Mouse (Mus musculus) heart, postnatal 25 days (tissue): ENCODE results near the gene Gnaz. TPM values are rescaled to one million over a fixed set of nuclear protein-coding genes. Genes with fewer than 3 reads are reported as not detected.

Experiments
- DNase-seq: peaks from one replicate; pipeline ENCODE4 v3.0.0; 2022; ENCODE audit warnings: low spot score
- intact Hi-C: fragments of 180-260 bp; cut with DNase I; formaldehyde crosslinking; loops from one replicate; pipeline ENCODE4 v1.15.1; 2025
- total RNA-seq, 2 experiments: library from RNA; stranded (reverse); gene quantifications; 2 replicates each; pipeline ENCODE4 v1.2.3; 2021

Gnaz gene
- total RNA-seq, 2 experiments from 2014 or later: 0.67 to 0.68 TPM

DNA sequence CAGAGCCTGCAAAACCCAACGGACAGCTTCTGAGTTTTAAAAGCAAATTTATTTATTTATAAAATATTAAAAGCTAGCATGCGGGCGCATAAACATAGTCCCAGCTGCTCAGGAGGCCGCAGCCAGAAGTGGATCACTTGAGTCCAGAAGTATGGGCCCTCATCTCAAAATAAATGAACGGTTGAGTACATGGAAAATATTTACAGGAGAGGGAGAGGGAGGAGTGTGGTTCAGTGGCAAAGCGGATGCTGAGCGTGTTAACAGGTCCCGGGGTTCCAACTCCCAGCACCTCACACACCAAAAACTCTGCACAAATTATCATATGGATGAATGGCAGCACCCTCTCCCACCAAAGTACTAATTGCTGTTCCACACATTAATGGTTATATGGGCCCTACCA lies 91.4 kb downstream of the Gnaz start:
- intact Hi-C loops: loop anchor here (5.0 kb wide), 1 partner anchor 189 kb away; no protein-coding TSS in a partner anchor
- DNase-seq: no peak

DNA sequence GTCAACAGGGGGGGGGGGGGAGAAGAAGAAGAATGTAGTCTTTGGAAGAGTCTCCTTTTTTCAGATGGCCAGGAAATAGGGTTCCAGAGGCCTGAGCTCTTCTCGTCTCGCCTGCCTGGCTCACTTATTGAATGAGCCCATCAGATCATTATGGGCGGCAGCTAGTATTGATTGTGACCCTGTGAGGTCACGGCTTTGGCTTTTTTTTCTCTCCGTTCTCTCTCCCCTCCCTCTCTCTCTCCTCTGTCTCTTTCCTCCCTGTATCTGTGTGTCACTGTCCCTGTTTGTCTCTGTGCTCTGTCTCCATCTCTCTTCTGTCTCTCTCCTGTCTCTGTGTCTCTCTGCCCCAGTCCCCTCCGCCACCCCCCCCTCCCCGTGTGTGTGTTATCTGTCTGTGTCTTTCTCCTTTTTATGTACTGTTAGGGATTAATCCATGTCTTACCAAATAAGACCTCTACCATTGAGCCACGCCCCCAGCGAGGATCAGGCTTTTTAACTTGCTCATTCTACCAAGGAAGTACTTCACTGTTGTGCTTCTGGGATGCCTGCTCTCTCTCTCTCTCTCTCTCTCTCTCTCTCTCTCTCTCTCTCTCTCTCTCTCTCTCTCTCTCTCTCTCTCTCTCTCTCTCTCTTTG lies 91.9 kb downstream of the Gnaz start:
- intact Hi-C loops: loop anchor here (1.0 to 5.0 kb wide), 2 partner anchors 92 to 188 kb away; no protein-coding TSS in a partner anchor
- DNase-seq: no peak

DNA sequence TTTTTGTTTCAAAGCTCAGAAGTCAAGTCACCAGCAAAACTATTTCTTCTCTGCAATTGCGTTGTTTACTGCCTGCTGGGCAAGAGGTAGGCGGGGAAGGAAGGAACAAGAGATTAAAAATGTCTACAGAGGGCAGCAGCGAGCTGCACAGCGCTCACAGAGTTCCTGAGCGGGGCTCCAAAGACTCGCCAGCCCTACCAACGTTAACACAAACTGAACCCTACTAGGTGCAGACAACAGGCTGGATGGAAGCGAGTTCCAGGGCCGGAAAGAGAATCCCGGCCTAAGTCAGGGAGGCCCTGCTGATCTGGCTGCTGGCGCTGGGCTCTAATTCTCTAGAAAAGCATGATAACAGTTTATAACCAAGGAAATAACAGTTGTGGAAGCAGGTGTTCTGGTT lies 92.4 kb downstream of the Gnaz start:
- peak; percentile 54 for DNase-seq
- intact Hi-C loops: loop anchor here (1.0 to 5.0 kb wide), 2 partner anchors 92 to 188 kb away; no protein-coding TSS in a partner anchor

DNA sequence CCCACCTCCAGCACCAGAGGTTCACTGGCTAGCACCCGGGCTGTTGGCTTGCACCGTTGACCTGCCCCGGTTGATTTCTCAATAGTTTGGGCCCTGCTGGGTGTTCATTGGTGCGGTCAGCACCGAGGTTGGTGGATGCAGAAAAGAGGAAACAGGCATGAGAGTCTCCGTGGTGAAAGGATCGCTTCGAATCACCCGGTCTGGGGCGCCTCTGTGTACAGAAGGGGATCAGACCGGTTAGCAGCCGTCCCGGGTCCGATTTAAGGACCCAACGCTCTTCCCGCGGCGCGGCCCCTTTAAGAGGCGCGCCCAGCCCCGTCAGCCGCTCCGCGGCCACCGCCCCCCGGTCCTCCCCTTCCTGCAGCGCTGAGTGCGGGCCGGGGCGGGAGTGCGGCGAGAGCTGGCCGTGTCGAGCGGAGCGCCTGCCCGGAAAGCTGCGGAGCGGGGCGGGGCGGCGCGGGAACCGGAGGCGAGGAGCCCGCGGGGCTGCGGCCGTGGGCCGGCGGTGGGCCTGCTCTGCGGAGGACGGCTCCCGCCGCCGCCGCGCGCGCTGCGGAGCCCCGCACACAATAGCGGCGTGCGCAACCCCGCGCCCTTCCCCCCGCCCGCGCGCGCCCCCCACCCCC lies 93.4 kb downstream of the Gnaz start, which contains the start of gene Bcr:
Gene Bcr, plus strand, starts transcription at position 376 of the 626 bp plus-strand sequence.
- peak; percentile 58 for DNase-seq
- intact Hi-C loops: loop anchor here (5.0 kb wide), 1 partner anchor 42 kb away; no protein-coding TSS in a partner anchor

DNA sequence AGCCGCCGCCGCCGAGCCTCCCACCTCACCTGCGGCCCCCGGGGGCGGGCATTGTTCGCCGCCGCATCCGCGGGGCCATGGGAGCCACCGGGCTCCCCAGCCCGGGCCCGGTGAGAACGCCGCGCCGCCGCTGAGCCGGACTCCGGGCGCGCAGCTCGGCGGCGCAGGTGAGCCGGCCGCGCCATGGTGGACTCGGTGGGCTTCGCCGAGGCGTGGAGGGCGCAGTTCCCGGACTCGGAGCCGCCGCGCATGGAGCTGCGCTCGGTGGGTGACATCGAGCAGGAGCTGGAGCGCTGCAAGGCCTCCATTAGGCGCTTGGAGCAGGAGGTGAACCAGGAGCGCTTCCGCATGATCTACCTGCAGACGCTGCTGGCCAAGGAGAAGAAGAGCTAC lies 93.9 kb downstream of the Gnaz start:
- intact Hi-C loops: loop anchor here (5.0 kb wide), 1 partner anchor 41 kb away; no protein-coding TSS in a partner anchor
- no peak for DNase-seq

DNA sequence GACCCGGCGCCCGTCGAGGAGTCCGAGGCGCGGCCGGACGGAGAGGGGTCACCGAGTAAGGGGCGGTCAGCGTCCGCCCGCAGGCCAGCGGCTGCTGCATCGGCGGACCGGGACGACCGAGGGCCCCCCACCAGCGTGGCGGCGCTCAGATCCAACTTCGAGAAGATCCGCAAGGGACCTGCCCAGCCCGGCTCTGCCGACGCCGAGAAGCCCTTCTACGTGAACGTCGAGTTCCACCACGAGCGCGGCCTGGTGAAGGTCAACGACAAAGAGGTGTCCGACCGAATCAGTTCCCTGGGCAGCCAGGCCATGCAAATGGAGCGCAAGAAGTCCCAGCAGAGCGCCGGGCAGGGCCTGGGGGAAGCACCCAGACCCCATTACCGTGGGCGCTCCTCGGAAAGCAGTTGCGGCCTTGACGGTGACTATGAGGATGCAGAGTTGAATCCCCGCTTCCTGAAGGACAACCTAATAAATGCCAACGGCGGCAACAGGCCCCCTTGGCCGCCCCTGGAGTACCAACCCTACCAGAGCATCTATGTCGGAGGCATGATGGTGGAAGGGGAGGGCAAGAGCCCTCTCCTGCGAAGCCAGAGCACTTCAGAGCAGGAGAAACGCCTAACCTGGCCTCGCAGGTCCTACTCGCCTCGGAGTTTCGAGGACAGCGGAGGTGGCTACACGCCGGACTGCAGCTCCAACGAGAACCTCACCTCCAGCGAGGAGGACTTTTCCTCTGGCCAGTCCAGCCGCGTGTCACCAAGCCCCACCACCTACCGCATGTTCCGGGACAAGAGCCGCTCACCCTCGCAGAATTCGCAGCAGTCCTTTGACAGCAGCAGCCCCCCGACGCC lies 94.6 kb downstream of the Gnaz start:
- no peak for DNase-seq
- intact Hi-C loops: loop anchor here (5.0 kb wide), 1 partner anchor 41 kb away; no protein-coding TSS in a partner anchor

DNA sequence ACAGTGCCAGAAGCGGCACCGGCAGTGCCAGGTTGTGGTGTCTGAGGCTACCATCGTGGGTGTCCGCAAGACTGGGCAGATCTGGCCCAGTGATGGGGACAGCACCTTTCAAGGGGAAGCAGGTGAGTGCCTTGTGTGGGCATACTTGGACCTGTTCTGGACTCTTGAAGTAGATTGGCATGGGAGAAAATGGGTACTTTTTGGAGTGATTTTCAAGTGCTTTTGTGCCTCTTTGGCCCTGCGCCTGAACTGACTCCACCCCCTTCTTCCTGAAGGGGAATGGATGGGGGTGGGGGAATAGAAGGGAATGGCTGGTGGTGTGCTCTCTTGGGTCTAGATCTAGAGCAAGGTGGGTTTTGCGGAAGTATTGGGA lies 95.2 kb downstream of the Gnaz start:
- no peak for DNase-seq
- intact Hi-C loops: loop anchor here (5.0 kb wide), 1 partner anchor 40 kb away; no protein-coding TSS in a partner anchor

DNA sequence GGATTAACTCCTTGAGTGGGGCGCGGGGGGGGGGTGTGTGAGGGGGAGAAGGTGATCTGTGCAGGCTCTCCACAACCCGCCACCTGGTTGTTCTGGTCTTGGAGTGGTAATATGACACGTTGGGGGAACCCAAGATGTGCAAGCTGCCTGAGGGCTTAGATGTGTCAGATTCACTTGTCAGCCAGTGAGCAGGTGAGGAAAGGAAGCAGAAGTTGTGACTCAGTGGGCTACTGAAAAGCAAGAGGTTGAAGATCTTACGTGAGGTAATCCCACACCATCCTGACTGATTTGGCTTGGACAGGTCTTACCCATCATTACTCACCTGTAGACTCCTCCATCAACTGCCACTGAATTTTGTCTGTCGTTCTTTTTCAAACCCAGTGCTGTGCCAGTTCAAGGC lies 95.6 kb downstream of the Gnaz start:
- DNase-seq: no peak
- intact Hi-C loops: loop anchor here (5.0 kb wide), 1 partner anchor 40 kb away; no protein-coding TSS in a partner anchor

DNA sequence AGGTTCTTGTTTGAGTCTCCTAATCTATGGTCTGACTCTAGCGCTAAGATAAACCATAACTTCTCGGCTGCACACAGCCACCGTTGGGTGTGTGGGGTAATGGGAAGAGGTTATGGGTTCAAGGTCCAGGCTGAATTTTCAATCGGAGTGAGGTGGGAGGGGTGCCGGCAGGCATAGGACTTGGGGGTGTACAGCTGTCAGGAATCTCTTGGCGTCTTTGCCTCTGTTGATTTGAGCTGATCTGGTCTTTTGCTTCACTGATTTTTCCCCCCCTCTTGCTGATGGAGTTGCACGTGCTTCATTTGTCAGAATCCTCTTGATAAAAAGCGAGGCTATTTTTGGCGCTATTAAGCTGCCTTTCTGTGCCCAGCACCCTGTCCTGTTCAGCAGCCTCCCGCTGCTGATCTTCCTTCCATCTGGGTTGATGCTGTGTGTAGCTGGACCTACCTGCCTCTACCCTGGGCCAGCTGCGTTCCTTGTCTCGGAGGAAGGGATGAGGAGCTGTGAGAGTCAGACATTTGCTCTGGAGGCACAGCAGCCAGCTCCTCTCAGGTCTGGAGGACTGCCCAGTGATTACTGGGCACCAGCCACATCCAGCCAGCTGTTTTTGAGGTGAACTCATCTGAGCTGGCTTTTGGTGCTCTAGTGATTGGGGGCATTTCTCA lies 96.5 kb downstream of the Gnaz start:
- DNase-seq: no peak
- intact Hi-C loops: loop anchor here (5.0 kb wide), 1 partner anchor 39 kb away; no protein-coding TSS in a partner anchor

DNA sequence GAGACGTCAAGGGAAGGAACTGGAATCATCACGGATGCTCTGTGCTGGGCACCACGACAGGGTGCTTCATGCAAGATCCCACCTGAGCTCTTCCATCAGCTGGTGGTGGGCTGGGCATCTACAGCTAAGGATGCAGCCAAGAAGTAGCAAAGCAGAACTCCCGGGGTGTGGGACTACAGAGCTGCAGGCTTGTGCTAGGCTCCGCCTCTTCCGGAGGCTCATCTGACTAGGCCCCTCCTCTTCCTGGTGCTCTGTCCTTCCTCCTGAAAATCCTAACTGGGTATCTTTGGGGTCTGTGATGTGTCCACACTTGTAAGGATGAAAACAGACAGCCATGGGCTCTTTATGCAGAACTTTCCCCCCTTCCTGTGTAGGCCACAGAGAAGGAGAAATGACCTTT lies 98.7 kb downstream of the Gnaz start:
- no peak for DNase-seq
- intact Hi-C loops: no loop called here

Other genes starting within 250 kb of the Gnaz start
- not detected for gene Rsph14, start 65.4 kb downstream of the Gnaz start, total RNA-seq
- gene Rab36, start 69.9 kb downstream of the Gnaz start, total RNA-seq: under 1 TPM; 0.49 to 0.50 TPM
- gene Bcr, start 93.4 kb downstream of the Gnaz start, total RNA-seq: 1 to 10 TPM; 9.8 TPM
- gene Specc1l, start 244.9 kb downstream of the Gnaz start, total RNA-seq: 10 to 100 TPM; 38.5 to 39.5 TPM